Mouse (Mus musculus) common myeloid progenitor, adult 5-6 weeks (primary cell): ENCODE data around the gene Bcl9. TPM values are rescaled to one million over a fixed set of nuclear protein-coding genes. Genes with fewer than 3 reads are reported as not detected.
A peak's percentile ranks its signal among the peaks of the same experiment; 100 is the strongest.

ENCODE experiments used
- ATAC-seq: replicated peaks from 2 replicates; pipeline ENCODE4 v1.8.0; 2016; ENCODE audit warnings: low read depth, mild to moderate bottlenecking, moderate TSS enrichment, inconsistent platforms; ENCODE audit not compliant: poor library complexity, severe bottlenecking
- total RNA-seq: library from RNA; stranded (forward); fragments of 200-1000, 187-1606 nt; gene quantifications from 2 replicates; pipeline ENCODE4 v1.2.3, GENCODE M21; 2017

The Bcl9 gene
- total RNA-seq, 1 experiment from 2014 or later = 6.6 TPM

DNA sequence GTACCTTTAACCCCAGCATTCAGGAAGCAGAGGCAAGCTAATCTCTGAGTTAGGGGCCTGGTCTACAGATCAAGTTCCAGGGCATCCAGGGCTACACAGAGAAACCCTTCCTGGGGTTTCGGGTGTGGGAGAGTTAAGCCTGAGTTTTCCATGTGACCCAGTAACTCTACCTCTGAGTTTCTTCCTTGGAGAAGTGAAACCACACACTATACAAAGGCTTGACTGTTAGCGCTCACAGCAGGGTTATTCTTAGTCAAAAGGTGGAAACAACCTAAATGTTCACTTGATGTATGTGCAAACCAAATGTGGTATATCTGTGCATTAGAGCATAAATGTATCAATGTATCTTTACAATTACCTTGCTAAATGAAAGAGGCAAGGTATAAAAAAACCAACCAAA lies 59.2 kb downstream of the Bcl9 start:
- peak; percentile 58; the same call in 1 of the 2 replicates for ATAC-seq

DNA sequence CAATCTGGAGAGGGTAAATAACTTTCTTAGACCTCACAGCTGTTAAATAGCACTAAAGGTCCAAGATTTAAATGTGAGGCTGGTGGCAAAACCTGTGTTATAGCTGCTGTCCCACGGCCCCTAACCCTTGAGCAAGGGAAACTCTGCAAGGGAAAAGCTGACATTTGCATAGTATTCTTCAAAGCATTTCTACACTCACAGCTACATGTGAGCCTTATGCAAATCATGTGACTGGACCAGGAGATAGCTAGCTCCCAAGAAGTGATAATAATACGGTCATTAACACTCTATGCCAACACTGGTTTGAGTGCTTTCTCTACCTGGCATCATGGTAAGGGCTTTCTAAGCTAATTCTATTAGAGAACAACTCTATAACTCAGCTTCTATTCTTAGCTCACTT lies 60.3 kb downstream of the Bcl9 start:
- ATAC-seq = no peak

DNA sequence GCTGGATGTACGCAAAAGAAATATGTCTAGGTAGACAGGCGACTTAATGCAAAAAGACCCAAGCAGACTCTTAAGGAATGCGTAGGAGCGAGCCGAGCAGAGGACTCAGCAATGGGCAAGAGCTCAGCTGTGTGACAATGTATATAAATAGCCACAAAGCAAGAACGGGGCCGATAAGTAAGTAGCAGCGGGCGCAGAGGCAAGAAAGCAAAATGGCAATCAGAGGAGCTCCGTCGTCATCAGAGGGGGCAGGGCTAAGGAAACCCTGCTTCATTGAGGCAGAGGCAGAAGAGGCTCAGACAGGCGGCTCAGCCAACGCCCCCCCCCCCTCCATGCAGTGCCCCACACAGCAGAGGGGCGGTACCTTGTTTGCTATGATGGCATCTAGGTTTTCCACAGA lies 62.9 kb downstream of the Bcl9 start:
- ATAC-seq = no peak

DNA sequence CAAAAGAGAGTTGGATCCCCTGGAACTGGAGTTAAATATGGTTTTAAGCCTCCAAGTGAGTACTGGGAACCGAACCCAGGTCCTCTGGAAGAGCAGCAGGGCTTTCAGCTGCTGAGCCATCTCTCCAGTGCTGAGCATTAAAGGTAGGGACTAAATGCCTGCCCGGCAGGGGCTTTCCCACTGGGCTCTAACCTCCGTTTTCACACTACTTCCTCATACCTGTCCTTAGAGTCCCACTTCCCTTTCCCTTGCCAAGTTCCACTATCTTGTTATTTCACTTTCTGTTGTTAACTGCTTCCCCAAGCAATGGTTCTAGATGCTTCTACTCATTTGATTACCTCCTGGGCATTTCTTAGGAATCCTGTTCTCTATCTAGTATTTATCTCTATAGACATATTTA lies 65.4 kb downstream of the Bcl9 start:
- peak; percentile 47 for ATAC-seq

DNA sequence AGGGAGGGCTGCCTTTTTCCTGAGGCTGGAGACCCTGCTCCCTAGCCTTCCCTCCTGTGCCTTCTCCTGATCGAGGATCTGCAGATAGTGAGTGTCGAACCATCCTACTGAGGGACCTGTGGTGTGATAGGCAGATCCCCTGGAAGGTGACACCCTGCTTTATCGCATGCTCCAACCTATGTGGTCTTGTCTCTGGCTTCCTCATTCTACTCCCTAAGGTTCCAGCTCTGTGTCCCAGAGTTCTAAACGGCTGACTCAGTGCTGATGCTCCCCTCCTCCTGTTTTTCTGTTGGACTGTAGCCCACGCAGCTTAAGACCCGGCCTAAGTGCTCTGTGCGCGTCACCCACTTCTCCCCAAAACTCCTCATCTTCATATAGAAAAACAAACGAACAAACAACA lies 65.9 kb downstream of the Bcl9 start:
- ATAC-seq = no peak

DNA sequence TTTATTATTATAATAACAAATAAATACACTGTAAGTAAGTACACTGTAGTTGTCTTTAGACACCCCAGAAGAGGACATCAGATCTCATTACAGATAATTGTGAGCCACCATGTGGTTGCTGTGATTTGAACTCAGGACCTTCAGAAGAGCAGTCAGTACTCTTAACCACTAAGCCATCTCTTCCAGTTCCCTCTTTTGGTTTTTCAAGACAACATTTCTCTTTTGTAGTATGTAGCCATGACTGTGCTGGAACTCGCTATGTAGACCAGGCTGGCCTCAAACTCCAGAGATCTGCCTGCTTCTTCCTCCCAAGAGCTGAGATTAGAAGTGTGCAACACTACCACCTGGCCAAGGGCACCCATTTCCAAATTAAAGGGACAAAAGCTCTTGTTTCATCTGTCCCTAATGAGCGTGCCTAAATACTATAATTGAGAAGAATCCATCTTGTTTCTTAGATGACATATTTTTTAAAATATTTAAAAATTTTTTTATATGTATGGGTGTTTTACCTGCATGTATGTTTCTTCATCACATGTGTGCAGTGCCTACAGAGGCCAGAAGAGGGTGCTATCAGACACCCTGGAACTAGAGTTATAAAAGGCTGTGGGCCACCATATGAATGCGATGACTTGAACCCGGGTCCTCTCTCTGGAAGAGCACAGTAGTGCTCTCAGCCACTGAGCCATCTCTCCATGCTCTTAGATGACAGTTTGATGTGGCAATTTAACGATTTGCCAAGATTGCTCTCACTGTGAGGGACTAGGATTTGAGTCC lies 66.9 kb downstream of the Bcl9 start:
- ATAC-seq = no peak

DNA sequence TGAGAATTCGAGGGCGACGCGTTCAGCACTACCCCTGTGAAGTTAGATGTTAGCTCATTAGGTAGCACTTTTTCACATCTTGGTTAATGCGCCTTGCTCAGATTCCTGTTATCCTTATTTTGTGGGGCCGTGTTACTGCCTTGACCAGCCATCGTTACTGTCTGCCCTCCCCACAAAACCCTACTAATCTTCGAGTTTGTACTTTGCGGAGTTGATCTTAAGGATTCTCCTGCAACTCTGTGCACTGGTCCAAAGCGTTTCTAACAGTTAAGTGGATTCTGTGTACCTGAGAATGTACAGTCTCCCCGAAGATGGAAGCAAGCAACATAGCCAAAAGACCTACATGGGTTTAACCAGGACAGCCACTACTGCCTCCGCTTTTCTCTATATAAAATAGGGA lies 69.3 kb downstream of the Bcl9 start:
- no peak for ATAC-seq

DNA sequence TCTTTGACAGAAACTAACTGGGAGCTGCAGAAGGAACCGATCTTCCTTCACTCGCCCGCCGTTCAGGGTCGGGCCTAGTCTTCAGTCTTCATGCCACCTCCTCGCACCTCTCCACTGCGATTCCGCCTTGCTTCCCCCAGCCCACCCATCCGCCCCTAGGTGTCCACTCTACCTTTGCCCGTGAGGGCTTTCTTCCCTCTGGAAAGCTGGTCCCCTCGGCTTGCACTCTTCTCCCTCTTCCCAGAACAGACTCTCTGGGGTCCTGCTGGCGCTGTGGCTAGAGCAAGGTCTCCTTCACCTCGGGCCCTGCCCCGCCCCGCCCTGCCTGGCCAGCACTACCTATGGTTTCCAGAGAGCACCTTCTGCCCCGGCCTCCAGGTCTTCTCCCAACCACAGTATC lies 69.7 kb downstream of the Bcl9 start:
- no peak; the same call in 1 of the 2 replicates for ATAC-seq

DNA sequence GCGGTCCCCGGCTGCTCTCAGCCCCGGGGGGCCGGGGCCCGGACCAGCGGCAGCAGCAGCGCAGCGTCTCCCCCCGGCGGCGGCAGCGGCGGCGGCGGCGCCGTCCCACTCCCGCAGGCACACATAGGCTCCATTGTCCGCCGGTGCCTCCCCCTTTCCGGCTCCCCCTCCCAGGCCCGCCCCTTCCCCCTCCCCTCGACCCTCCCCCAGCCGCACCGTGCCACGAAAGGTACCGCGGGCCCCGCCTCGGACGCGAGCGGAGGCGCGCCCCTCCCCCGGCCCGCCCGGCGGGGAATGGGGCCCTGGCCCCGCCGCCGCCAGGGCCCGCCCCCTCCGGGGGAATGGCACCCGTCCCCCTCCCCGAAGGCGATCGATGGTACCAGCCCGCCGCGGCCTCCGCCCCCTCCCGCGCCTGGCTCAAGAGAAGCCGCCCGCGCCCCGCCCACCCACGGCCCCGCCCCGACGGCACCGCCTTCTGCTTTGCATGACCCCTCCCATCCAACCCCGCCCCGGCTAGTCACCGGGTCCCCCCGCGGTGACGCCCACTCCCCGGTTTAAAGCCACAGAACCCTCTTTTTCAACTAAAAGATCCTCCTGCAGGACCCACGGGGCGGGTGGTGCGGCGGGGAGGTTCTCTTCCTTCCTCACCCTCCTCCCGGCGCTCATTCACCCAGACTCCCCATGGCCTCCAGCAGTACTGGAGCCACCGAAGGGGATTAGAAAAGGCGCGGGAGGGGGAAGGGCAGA lies 70.3 kb downstream of the Bcl9 start:
- ATAC-seq = peak; percentile 91

DNA sequence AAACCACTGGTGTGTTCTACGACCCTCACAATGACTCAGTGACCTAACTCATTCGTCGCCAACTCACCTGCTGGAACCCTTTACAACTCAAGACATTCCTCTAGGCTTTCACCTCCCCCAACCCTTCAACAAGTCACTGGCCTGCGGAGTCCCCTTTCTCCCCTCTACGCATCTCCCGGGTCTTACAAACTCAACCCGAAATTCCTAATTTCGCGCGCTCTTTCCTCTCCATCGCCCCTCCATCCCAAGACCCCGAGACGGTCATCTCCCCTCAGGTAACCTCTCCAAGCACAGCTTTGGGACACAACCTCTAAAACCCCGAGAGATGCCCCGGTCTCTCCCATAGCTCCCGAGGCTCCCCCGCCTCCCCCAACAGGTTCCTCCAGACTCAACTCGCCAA lies 71.0 kb downstream of the Bcl9 start:
- ATAC-seq = no peak

DNA sequence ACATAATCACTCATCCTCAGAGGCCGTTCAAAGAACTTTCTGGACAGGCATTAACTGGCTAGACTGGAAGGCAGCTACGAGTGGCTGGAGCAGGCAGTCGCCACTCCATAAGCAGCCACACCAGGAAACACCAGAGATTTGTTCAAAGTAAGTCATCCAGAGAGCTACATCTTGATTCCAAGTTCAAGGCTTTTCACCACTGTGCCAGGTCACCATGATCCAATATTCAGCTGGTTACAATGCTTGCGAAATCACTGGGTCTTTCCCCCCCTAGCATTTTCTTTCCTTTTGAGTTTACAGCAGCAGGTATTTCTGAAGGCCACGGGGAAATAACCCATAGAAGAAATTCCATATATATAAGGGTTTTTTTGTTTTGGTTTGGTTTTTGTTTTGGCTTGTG lies 72.5 kb downstream of the Bcl9 start:
- ATAC-seq = no peak

DNA sequence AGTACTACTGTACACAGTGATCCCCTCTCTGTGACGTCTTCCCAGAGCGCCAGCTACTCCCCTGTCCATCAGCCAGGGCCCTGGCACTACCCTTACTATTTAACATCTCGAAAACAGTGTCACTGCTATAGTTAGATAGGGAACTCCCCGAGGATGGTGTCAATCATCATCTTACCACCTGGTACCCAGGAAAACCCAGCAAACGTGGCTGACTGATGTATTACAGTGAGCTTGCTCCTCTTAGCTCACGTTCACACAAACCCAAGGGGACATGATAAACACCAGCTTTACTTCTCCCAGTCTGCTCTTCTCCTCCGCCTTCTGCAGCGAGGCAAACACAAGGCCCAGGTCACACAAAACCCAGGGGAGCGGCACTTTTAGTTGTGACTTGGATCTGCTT lies 74.5 kb downstream of the Bcl9 start:
- no peak for ATAC-seq

DNA sequence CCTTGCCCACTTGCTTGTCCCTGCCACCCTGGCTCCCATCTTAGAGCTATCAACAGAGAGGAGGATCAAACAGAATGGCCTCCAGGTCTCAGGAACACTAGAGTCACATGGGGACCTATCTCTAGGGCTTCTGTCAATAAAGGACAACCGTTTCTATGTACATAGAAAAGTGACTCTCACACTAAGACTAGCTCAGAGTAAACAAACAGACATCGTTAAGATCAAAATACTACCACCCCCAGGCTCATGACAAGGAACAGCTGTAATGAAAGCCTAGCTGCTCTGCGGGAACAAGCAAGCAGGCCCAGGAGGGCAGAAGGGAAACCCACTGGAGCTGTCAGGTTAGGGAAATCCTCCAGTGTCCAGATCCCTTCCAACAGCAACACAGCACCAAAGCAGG lies 82.2 kb downstream of the Bcl9 start:
- ATAC-seq = no peak

DNA sequence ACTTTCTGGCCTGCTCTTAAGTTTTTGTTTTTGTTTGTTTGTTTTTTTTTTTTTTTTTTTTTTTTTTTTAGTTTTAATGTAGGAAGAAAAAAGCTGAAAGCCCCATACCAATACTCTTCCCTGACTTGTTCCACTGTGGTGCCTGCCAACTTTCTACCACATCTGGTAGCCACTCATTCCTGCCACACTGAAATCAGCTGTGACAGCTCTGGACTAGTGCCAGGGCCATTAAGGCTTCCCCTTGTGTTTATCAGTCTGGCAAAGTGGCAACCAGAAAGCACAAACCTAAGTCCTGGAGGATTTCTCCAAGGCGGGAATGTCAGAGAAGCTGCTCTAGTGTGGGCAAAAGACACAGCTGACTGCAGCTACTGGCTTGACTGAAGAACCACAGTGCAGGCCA lies 83.3 kb downstream of the Bcl9 start:
- no peak for ATAC-seq

DNA sequence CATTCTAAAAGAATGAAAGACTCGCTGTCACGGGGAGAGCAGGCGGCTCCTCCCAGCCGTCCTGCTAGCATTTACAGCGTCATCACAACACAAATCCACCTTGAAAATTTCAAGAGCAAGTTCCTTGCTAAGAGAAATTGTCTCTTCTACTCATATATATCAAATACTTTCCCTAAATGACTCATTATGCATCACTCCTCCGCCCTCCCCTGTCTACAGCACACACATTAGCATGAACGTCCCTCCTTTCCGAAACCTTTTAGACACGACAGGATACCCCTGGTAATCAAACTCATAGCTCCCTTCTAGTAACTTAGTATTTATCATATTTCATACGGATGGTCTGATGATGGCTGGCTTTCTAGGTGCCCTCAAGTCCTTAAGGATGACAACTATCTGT lies 83.8 kb downstream of the Bcl9 start:
- no peak for ATAC-seq

DNA sequence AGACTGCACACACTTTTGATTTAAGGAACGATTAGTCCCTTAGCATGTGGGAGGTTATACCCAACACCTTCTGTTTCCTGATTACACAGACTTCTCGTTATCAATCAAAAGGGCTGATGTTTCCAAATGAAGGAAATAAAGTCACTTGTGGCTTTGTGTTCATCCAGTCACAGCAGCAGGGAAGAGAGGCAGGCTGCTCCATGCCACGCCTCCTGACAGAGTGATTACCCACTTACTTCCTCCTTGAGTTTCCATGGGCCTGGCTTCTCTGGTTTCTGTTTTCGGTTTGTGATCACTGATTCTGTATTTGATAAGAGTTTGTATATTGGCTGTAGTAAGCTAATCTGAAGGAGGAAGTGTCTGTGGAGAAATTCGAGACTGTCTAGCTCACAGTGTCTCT lies 86.5 kb downstream of the Bcl9 start:
- ATAC-seq = peak; percentile 96

DNA sequence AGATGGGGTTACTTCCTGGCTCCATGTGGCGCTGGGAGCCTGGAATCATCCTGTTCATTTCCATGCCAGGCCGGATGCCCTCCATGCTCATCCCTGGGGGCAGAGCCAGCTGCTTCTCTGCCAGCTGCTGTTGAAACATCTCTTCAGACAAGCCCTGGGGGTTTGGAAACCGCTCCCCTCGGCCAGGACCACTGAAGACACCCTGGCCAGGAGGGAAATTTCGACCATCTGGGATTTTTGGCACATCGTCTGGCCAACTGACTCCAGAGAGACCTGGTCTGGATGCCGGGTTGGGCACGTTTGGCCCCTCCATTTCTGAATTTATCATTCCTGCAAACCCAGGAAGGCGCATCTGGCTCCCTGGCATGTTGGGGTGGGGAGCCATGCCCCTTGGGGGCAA lies 88.4 kb downstream of the Bcl9 start:
- ATAC-seq = no peak

DNA sequence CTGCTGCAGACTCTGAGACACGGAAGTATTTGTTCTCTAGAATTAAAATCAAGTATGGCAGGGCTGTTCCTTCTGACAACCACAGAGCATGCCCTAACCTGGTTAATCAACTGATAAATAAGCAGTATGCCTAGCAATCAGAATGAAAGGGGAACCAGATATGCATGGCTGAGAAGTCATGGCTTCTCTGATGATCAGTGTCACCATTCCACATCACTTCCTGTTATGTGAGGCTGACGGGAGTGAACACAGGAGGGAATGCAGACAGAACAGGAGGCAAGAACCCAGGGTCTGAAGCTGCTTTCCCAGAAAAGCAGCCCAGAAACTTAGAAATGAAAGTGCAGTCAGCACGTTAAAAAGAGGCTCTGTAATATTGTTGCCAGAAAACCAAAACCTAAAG lies 91.2 kb downstream of the Bcl9 start:
- no peak for ATAC-seq

DNA sequence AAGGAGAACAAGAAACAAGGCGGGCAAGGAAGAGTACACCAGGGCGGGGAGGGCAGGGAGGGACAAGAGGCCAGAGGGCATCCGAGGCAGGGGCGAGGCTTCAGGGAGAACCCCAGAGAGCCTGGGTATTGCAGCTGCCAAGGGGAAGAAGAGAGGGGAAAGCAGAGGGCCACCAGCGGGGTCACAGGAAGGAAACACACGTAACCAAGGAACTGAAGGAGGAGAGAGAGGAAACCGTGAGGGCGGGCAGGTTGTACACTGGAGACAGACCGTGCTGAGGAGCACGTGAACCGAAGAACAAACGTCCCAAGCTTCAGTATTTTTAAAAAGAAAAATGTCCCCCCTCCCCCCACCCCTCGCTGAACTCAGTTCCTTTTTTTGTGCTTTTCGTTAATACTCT lies 93.8 kb downstream of the Bcl9 start:
- peak; percentile 78 for ATAC-seq

DNA sequence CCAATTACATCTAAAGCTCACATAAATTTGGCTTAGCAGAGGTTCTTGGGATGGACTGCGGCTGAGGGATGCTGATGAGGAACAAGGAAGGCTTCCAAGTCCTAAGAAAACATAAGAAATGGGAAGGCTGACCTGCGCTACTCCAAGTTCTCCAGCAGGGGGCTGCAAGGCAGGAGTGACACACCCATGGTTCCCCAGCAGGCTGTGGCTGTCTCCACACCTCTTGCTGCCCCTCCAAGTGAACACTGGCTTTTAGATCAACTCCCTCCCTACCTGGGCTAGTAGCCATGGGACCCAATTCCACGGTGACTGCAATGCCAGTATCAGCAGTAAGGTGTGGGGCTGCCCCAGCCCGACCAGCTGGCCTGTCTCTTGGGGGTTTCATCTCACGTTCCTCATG lies 95.8 kb downstream of the Bcl9 start:
- ATAC-seq = peak; percentile 73

DNA sequence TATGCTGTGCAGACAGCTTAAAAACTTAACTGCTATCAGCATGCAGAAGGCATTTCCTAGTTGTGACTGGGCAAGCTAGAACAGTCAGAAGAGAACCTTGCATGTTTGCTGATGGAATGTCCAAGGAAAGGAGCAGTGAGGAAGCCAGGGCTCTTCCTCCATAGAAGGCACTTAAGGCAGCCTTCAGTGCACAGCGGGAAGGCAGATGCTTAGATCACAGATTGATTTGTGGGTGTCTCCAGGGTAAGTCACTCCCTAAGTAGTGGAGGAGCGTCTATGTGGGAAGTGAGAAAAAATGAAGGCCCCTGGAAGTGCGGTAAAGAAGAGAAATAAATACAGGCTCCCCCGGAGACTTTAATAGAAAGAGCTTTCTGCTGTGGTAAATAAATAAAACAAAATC lies 98.5 kb downstream of the Bcl9 start:
- ATAC-seq = no peak

DNA sequence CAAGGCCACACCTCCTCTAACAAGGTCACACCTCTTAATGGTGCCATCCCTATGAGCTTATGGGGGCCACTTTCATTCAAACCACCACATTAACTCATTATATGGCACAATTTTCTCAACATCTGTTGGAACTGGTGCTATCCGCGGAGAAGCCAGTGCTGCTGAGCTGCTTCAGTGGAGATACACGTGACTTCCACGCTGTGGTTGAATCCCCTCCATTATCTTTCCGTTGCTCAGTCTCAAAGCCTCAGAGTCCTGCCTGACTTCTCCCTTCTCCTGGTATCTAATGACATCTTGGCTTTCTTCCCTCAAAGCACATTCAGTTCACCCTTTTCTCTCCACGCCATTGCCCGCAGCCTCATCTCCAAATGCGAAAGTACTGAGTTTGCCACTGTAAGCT lies 101.1 kb downstream of the Bcl9 start:
- peak; percentile 47 for ATAC-seq
